Mouse (Mus musculus): ENCODE measurements at regions not wholly inside any gene's neighbourhood (a gene's known extent, or its start where the extent isn't known, plus 50 kb on each side); places are given as distances from the start of the nearest gene placed in this dataset.

- no peaks in the 10 kb centered on the region for H3K36me3 ChIP-seq (replicated peaks; ENCODE audit: insufficient read depth, low read length)
- no peak overlapping the region for H3K4me2 ChIP-seq (ENCODE audit: low read depth, low read length)
- no peak overlapping the region for H3K4me3 ChIP-seq (ENCODE audit: low read depth, low read length)
- 60% methylated on average over 3 of the region's 3 CpGs for WGBS (ENCODE audit: insufficient replicate concordance)
- TF ChIP-seq CTCF (IDR thresholded peaks at IDR 0.05; ENCODE audit: low read depth), result no peak
- TF ChIP-seq EP300 (IDR thresholded peaks at IDR 0.05; ENCODE audit: low read depth), result no peak
- no peaks in the 10 kb centered on the region for H3K9me3 ChIP-seq (ENCODE audit: low read length)
- H3K9ac ChIP-seq (replicated peaks), result no peak overlapping the region
- DNase-seq (no peak), ATAC-seq (no peak)
- H3K4me1 ChIP-seq (ENCODE audit: insufficient read depth), result no peaks in the 10 kb centered on the region
- no peak overlapping the region for H3K27ac ChIP-seq (ENCODE audit: low read depth)
- no peaks in the 10 kb centered on the region for H3K27me3 ChIP-seq (ENCODE audit: insufficient read depth, low read length)
Measured at GRCm38 (mm10) chr2:84549626-84550025, 73.1 kb upstream of the Tfpi start.

DNA sequence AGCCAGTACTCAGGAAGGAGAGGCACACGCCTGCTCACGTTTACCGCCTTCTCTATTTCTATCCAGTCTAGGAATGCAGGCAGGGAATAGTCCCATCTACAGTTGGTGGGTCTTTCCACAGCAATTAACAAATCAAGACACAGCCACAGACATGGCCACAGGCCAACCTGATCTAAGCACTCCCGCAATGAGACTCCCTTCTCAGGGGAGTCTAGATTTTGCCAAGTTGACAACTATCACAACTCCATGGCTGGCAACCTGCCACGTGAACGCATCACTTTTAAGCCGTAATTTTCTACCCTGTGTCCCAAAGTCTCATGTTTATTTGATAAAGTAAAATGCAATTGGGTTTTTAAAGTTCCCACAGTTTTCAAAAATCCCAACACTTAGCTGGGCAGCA lies 72.0 kb upstream of the Tfpi start:
- no peak for DNase-seq

GRCm38 (mm10) chr2:84545676-84546075 lies 69.1 kb upstream of the Tfpi start:
- H3K4me1 ChIP-seq (ENCODE audit: insufficient read depth), result no peaks in the 10 kb centered on the region
- no peak overlapping the region for H3K4me2 ChIP-seq (ENCODE audit: low read depth, low read length)
- DNase-seq (no peak), ATAC-seq (no peak)
- H3K9ac ChIP-seq (replicated peaks), result no peak overlapping the region
- no peak overlapping the region for H3K27ac ChIP-seq (ENCODE audit: low read depth)
- no peaks in the 10 kb centered on the region for H3K27me3 ChIP-seq (ENCODE audit: insufficient read depth, low read length)
- H3K4me3 ChIP-seq (ENCODE audit: low read depth, low read length), result no peak overlapping the region
- TF ChIP-seq CTCF (IDR thresholded peaks at IDR 0.05; ENCODE audit: low read depth), result no peak
- no peak for TF ChIP-seq EP300 (IDR thresholded peaks at IDR 0.05; ENCODE audit: low read depth)
- WGBS (ENCODE audit: insufficient replicate concordance), result 77% methylated on average over 3 of the region's 3 CpGs
- no peaks in the 10 kb centered on the region for H3K36me3 ChIP-seq (replicated peaks; ENCODE audit: insufficient read depth, low read length)
- no peaks in the 10 kb centered on the region for H3K9me3 ChIP-seq (ENCODE audit: low read length)

More for the DNA sequence above, 72.0 kb upstream of the Tfpi start:
- Histone ChIP-seq H3K36me3 (replicated peaks; ENCODE audit: insufficient read depth, low read length) (no peaks in the 10 kb centered on the region), H3K4me1 (ENCODE audit: insufficient read depth) (no peaks in the 10 kb centered on the region), H3K27ac (ENCODE audit: low read depth) (no peak overlapping the region), H3K9me3 (ENCODE audit: low read length) (no peaks in the 10 kb centered on the region), H3K4me2 (ENCODE audit: low read depth, low read length) (no peak overlapping the region), H3K9ac (replicated peaks) (no peak overlapping the region), H3K4me3 (ENCODE audit: low read depth, low read length) (no peak overlapping the region), H3K27me3 (ENCODE audit: insufficient read depth, low read length) (no peaks in the 10 kb centered on the region)
- TF ChIP-seq CTCF (IDR thresholded peaks at IDR 0.05; ENCODE audit: low read depth), result no peak
- WGBS (ENCODE audit: insufficient replicate concordance), result 82% methylated on average over 7 of the region's 7 CpGs
- ATAC-seq, result no peak

- H3K9ac ChIP-seq (replicated peaks), result no peak overlapping the region
- no peaks in the 10 kb centered on the region for H3K4me1 ChIP-seq (ENCODE audit: insufficient read depth)
- ATAC-seq (no peak), DNase-seq (no peak)
- no peak for TF ChIP-seq CTCF (IDR thresholded peaks at IDR 0.05; ENCODE audit: low read depth)
- TF ChIP-seq EP300 (IDR thresholded peaks at IDR 0.05; ENCODE audit: low read depth), result no peak
- H3K4me3 ChIP-seq (ENCODE audit: low read depth, low read length), result no peak overlapping the region
- WGBS (ENCODE audit: insufficient replicate concordance), result 67% methylated on average over 4 of the region's 4 CpGs
- H3K27me3 ChIP-seq (ENCODE audit: insufficient read depth, low read length), result no peaks in the 10 kb centered on the region
- no peak overlapping the region for H3K27ac ChIP-seq (ENCODE audit: low read depth)
- no peak overlapping the region for H3K4me2 ChIP-seq (ENCODE audit: low read depth, low read length)
- no peaks in the 10 kb centered on the region for H3K36me3 ChIP-seq (replicated peaks; ENCODE audit: insufficient read depth, low read length)
- H3K9me3 ChIP-seq (ENCODE audit: low read length), result no peaks in the 10 kb centered on the region
Measured at GRCm38 (mm10) chr2:84544739-84545138, 68.2 kb upstream of the Tfpi start.

DNA sequence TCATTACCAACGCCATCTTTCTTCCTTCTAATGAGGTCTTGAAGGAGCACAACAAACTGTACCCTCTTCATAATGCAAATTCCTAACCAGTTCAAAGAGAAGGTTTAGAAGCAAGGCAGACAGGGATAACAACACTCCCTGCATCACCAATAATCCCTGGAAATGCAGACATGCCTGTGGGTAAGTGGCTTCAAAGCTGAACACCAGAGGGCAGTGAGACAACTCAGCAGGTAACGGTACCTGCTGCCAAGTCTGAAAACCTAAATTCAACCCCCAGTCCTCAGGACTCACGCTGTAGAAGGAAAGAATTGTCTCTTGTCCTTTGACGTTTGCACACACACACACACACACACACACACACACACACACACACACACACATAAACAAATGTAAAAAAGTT lies 67.6 kb upstream of the Tfpi start:
- no peak for ATAC-seq
- Histone ChIP-seq H3K4me2 (ENCODE audit: low read depth, low read length) (no peak overlapping the region), H3K36me3 (replicated peaks; ENCODE audit: insufficient read depth, low read length) (no peaks in the 10 kb centered on the region), H3K4me1 (ENCODE audit: insufficient read depth) (no peaks in the 10 kb centered on the region), H3K27me3 (ENCODE audit: insufficient read depth, low read length) (no peaks in the 10 kb centered on the region), H3K9ac (replicated peaks) (no peak overlapping the region), H3K27ac (ENCODE audit: low read depth) (no peak overlapping the region), H3K9me3 (ENCODE audit: low read length) (no peaks in the 10 kb centered on the region), H3K4me3 (ENCODE audit: low read depth, low read length) (no peak overlapping the region)
- no peak for TF ChIP-seq EP300 (IDR thresholded peaks at IDR 0.05; ENCODE audit: low read depth)
- TF ChIP-seq CTCF (IDR thresholded peaks at IDR 0.05; ENCODE audit: low read depth), result peak; percentile 25
- DNase-seq, result no peak
- WGBS (ENCODE audit: insufficient replicate concordance), result 74% methylated on average over 4 of the region's 4 CpGs

- ATAC-seq (no peak), DNase-seq (no peak)
- no peak overlapping the region for H3K4me3 ChIP-seq (ENCODE audit: low read depth, low read length)
- H3K9me3 ChIP-seq (ENCODE audit: low read length), result no peaks in the 10 kb centered on the region
- H3K27me3 ChIP-seq (ENCODE audit: insufficient read depth, low read length), result no peaks in the 10 kb centered on the region
- 41% methylated on average over 5 of the region's 5 CpGs for WGBS (ENCODE audit: insufficient replicate concordance)
- H3K4me1 ChIP-seq (ENCODE audit: insufficient read depth), result no peaks in the 10 kb centered on the region
- TF ChIP-seq CTCF (IDR thresholded peaks at IDR 0.05; ENCODE audit: low read depth), result no peak
- no peak for TF ChIP-seq EP300 (IDR thresholded peaks at IDR 0.05; ENCODE audit: low read depth)
- H3K36me3 ChIP-seq (replicated peaks; ENCODE audit: insufficient read depth, low read length), result no peaks in the 10 kb centered on the region
- no peak overlapping the region for H3K9ac ChIP-seq (replicated peaks)
- H3K27ac ChIP-seq (ENCODE audit: low read depth), result no peak overlapping the region
- H3K4me2 ChIP-seq (ENCODE audit: low read depth, low read length), result no peak overlapping the region
Measured at GRCm38 (mm10) chr2:84541440-84541839, 64.9 kb upstream of the Tfpi start.

DNA sequence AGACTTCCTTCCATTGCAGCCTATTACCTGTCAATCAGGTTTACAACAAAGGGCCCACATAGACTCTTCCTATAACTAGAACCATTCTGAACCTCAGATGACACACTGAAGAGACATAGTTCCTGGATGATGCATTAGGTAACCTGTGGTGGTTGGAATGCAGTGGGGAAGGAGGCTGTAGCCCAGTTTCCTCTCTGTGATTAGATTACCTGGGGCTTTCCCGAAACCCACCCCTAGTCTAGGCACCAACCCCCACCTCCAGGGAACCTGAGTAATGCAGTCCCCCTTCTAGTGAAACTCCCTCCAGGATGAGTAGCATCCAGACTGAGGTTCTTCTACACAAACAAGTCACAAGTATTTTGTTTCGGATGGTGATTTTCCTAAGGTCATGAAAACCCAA lies 62.5 kb upstream of the Tfpi start:
- DNase-seq (no peak), ATAC-seq (no peak)
- WGBS (ENCODE audit: insufficient replicate concordance), result 71% methylated on average over 2 of the region's 2 CpGs
- no peaks in the 10 kb centered on the region for H3K36me3 ChIP-seq (replicated peaks; ENCODE audit: insufficient read depth, low read length)
- H3K27ac ChIP-seq (ENCODE audit: low read depth), result no peak overlapping the region
- no peaks in the 10 kb centered on the region for H3K9me3 ChIP-seq (ENCODE audit: low read length)
- no peak overlapping the region for H3K4me2 ChIP-seq (ENCODE audit: low read depth, low read length)
- no peak for TF ChIP-seq EP300 (IDR thresholded peaks at IDR 0.05; ENCODE audit: low read depth)
- no peak for TF ChIP-seq CTCF (IDR thresholded peaks at IDR 0.05; ENCODE audit: low read depth)
- no peak overlapping the region for H3K4me3 ChIP-seq (ENCODE audit: low read depth, low read length)
- no peaks in the 10 kb centered on the region for H3K27me3 ChIP-seq (ENCODE audit: insufficient read depth, low read length)
- H3K9ac ChIP-seq (replicated peaks), result no peak overlapping the region
- H3K4me1 ChIP-seq (ENCODE audit: insufficient read depth), result no peaks in the 10 kb centered on the region

Data from liver, postnatal 0 days (tissue).